Mouse (Mus musculus) ES-Bruce4 (cell line): ENCODE results near the gene Obp2b.

Experiments
- EP300 ChIP-seq: IDR thresholded peaks from 2 replicates; pipeline ENCODE4 v1.6.1; 2011; ENCODE audit warnings: low read depth, low read length; ENCODE audit not compliant: insufficient read depth
- POLR2A ChIP-seq: IDR thresholded peaks from one replicate; pipeline ENCODE4 v1.8.1; 2011; ENCODE audit warnings: low read length; ENCODE audit not compliant: insufficient read depth

GRCm38 (mm10) chr2:25785573-25786322 lies 48.9 kb downstream of the Obp2b start:
- TF ChIP-seq EP300 (no peak), POLR2A (no peak)
